ENCODE assay signal across 11 mouse cellular contexts in genomic region chr4:136802446-136802845, GRCm38 (mm10). TPM values are rescaled to one million over a fixed set of nuclear protein-coding genes. Genes with fewer than 3 reads are reported as not detected.
DNase-seq lines count a peak whose midpoint lies in the region; ATAC-seq lines count a peak whose summit lies in the region.
"Had no signal": no experiment of that assay in that cellular context is flagged by ENCODE, and none has a peak within 500 bp of the region (broad histone marks: within the 10 kb centered on the region; RNA-seq: fewer than 3 reads in every experiment).

No protein-coding gene starts in this region.

- no peaks in the 10 kb centered on the region for H3K36me3 ChIP-seq in heart, embryonic 16.5 days (ENCODE audit: control insufficient read depth, insufficient read depth)
- H3K36me3 ChIP-seq: embryonic facial prominence, embryonic 12.5 days; liver, embryonic 12.5 days had no signal

- peaks cover 34% of the 10 kb centered on the region for H3K4me1 ChIP-seq in heart, embryonic 16.5 days (ENCODE audit: control insufficient read depth, insufficient read depth, low read length)

- H3K9ac ChIP-seq in heart, embryonic 16.5 days (ENCODE audit: low read length): no peak overlapping the region
- H3K9ac ChIP-seq: embryonic facial prominence, embryonic 12.5 days; liver, embryonic 12.5 days had no signal

- no peaks in the 10 kb centered on the region for H3K9me3 ChIP-seq in heart, embryonic 16.5 days (replicated peaks; ENCODE audit: control insufficient read depth, low read length)
- H3K9me3 ChIP-seq: embryonic facial prominence, embryonic 12.5 days; liver, embryonic 12.5 days had no signal

- peak overlapping the region; percentile 44; the same call in 1 of the 2 replicates for H3K4me2 ChIP-seq in heart, embryonic 16.5 days (ENCODE audit: low read depth, low read length)
- H3K4me2 ChIP-seq: embryonic facial prominence, embryonic 12.5 days; liver, embryonic 12.5 days had no signal

- no peak for ATAC-seq in CD4-positive, CD25-positive, alpha-beta regulatory T cell, adult 4 months
- peak; percentile 59 for ATAC-seq in heart, embryonic 16.5 days (replicated peaks; ENCODE audit: extremely low read depth, insufficient read depth, low FRiP score)
- ATAC-seq: liver, embryonic 12.5 days had no signal

- H3K27me3 ChIP-seq in heart, embryonic 16.5 days (ENCODE audit: control insufficient read depth, insufficient read depth, low read length): peaks cover 5% of the 10 kb centered on the region
- H3K27me3 ChIP-seq: embryonic facial prominence, embryonic 12.5 days had no signal

- DNase-seq in CD4-positive, CD25-positive, alpha-beta regulatory T cell, adult 2 months (ENCODE audit: low read depth, low spot score): peak; percentile 8
- peak; percentile 71 for DNase-seq in 3134 (ENCODE audit: extremely low read depth, insufficient read length, low spot score)
- DNase-seq in lung, postnatal 25 days (ENCODE audit: low spot score): peak; percentile 62
- DNase-seq in embryo, embryonic 10 days (ENCODE audit: low spot score): no peak
- DNase-seq in adrenal gland, postnatal 10 days: no peak
- no peak for DNase-seq in retina, postnatal 1 day
- DNase-seq: B cell, adult 2 months had no signal

- H3K27ac ChIP-seq in heart, embryonic 16.5 days (ENCODE audit: low read length): 0 out of 2 replicates have a peak overlapping the region, but pooled peaks have one; percentile 9
- H3K27ac ChIP-seq: embryonic facial prominence, embryonic 12.5 days; liver, embryonic 12.5 days had no signal

- peak overlapping the region; percentile 1; the same call in 1 of the 2 replicates for H3K4me3 ChIP-seq in heart, embryonic 16.5 days (ENCODE audit: low read length)
- H3K4me3 ChIP-seq: embryonic facial prominence, embryonic 12.5 days; liver, embryonic 12.5 days had no signal

- 8% methylated on average over 12 of the region's 12 CpGs for WGBS in heart, embryonic 16.5 days

RNA-seq across cellular contexts. Expression of gene Ephb2, which starts 33.3 kb away (rescaled TPM):
- polyA plus RNA-seq in CD4-positive, CD25-positive, alpha-beta regulatory T cell, adult 4 months (2017; shearing (Covaris generic)): not detected
- polyA plus RNA-seq in heart, embryonic 16.5 days (2015; fragmentation: Nextera tagmentation; extraction: Ambion mirVana): 0.70 and 1.4 TPM in 2 replicates
- 10 to 100 TPM in 1 of 2 experiments, 1 to 10 TPM in 1; 8.5 to 12.4 TPM for total RNA-seq in adrenal gland, postnatal 10 days (2021)

Comparison
In these comparisons a context has a peak if more than half of its experiments do, and no peak if none do; other contexts are left out.
1. DNase-seq: peak in CD4-positive, CD25-positive, alpha-beta regulatory T cell, adult 2 months (single experiment), 3134 (single experiment) and lung, postnatal 25 days (single experiment); none in embryo, embryonic 10 days (single experiment), adrenal gland, postnatal 10 days (single experiment) and retina, postnatal 1 day (single experiment).